Mouse (Mus musculus) bone marrow macrophage, adult 2 months (primary cell): ENCODE data around the gene Dnah2.
"Not testable (repeated sequence)": the region's sequence is repeated elsewhere in the genome, so short reads cannot be mapped to it uniquely, and the experiment has no call there.

Experiments
- CTCF ChIP-seq: IDR thresholded peaks from 2 replicates; pipeline ENCODE4 v1.5.1; 2012; ENCODE audit warnings: low read depth, mild to moderate bottlenecking, low read length, moderate library complexity
- POLR2A ChIP-seq: IDR thresholded peaks from 2 replicates; pipeline ENCODE4 v1.6.1; 2012; ENCODE audit warnings: mild to moderate bottlenecking, low read depth, low read length, borderline replicate concordance

- not testable (repeated sequence) for TF ChIP-seq POLR2A, CTCF
Observed at GRCm38 (mm10) chr11:69541741-69542140, 7.2 kb downstream of the Dnah2 start.
